Mouse (Mus musculus): ENCODE data around the gene Gm10320. TPM values are rescaled to one million over a fixed set of nuclear protein-coding genes. Genes with fewer than 3 reads are reported as not detected.

Gm10320 gene
- polyA plus RNA-seq, 1 experiment from 2014 or later: 1.3 TPM

GRCm38 (mm10) chr13:98486161-98486560 lies 5.6 kb downstream of the Gm10320 start:
- no peaks in the 10 kb centered on the region for H3K9me3 ChIP-seq (ENCODE audit: control insufficient read depth, low read length)
- no peak for ATAC-seq (replicated peaks; ENCODE audit: low FRiP score, low TSS enrichment, low read depth)

GRCm38 (mm10) chr13:98485440-98485839 lies 6.4 kb downstream of the Gm10320 start:
- Histone ChIP-seq H3K27ac (ENCODE audit: low read depth) (no peak overlapping the region), H3K36me3 (ENCODE audit: control insufficient read depth, insufficient read depth, low read length) (no peaks in the 10 kb centered on the region), H3K9me3 (ENCODE audit: control insufficient read depth, low read length) (no peaks in the 10 kb centered on the region), H3K9ac (ENCODE audit: low read length) (no peak overlapping the region), H3K4me3 (ENCODE audit: low read depth, low read length) (no peak overlapping the region), H3K4me1 (replicated peaks; ENCODE audit: control insufficient read depth, insufficient read depth, low read length) (no peaks in the 10 kb centered on the region), H3K27me3 (replicated peaks; ENCODE audit: control insufficient read depth, insufficient read depth, low read length) (no peaks in the 10 kb centered on the region), H3K4me2 (ENCODE audit: low read length) (no peak overlapping the region)
- WGBS: 71% methylated on average over 5 of the region's 5 CpGs
- DNase-seq (ENCODE audit: low spot score) (no peak), ATAC-seq (replicated peaks; ENCODE audit: low FRiP score, low TSS enrichment, low read depth) (no peak)

More at GRCm38 (mm10) chr13:98486161-98486560, 5.6 kb downstream of the Gm10320 start:
- H3K36me3 ChIP-seq (ENCODE audit: control insufficient read depth, insufficient read depth, low read length): no peaks in the 10 kb centered on the region
- H3K4me2 ChIP-seq (ENCODE audit: low read length): no peak overlapping the region
- no peak for DNase-seq (ENCODE audit: low spot score)
- H3K27me3 ChIP-seq (replicated peaks; ENCODE audit: control insufficient read depth, insufficient read depth, low read length): no peaks in the 10 kb centered on the region
- H3K27ac ChIP-seq (ENCODE audit: low read depth): no peak overlapping the region
- 65% methylated on average over 3 of the region's 3 CpGs for WGBS
- no peak overlapping the region for H3K4me3 ChIP-seq (ENCODE audit: low read depth, low read length)
- H3K9ac ChIP-seq (ENCODE audit: low read length): no peak overlapping the region
- no peaks in the 10 kb centered on the region for H3K4me1 ChIP-seq (replicated peaks; ENCODE audit: control insufficient read depth, insufficient read depth, low read length)

- H3K27me3 ChIP-seq (replicated peaks; ENCODE audit: control insufficient read depth, insufficient read depth, low read length): no peaks in the 10 kb centered on the region
- H3K27ac ChIP-seq (ENCODE audit: low read depth): no peak overlapping the region
- H3K4me1 ChIP-seq (replicated peaks; ENCODE audit: control insufficient read depth, insufficient read depth, low read length): peaks cover 5% of the 10 kb centered on the region
- no peak overlapping the region for H3K4me2 ChIP-seq (ENCODE audit: low read length)
- no peak for ATAC-seq (replicated peaks; ENCODE audit: low FRiP score, low TSS enrichment, low read depth)
- WGBS: 74% methylated on average over 3 of the region's 3 CpGs
- H3K9me3 ChIP-seq (ENCODE audit: control insufficient read depth, low read length): no peaks in the 10 kb centered on the region
- no peak for DNase-seq (ENCODE audit: low spot score)
- H3K36me3 ChIP-seq (ENCODE audit: control insufficient read depth, insufficient read depth, low read length): no peaks in the 10 kb centered on the region
- no peak overlapping the region for H3K9ac ChIP-seq (ENCODE audit: low read length)
- no peak overlapping the region for H3K4me3 ChIP-seq (ENCODE audit: low read depth, low read length)
Observed at GRCm38 (mm10) chr13:98477991-98478390, 13.8 kb downstream of the Gm10320 start.

- H3K4me1 ChIP-seq (replicated peaks; ENCODE audit: control insufficient read depth, insufficient read depth, low read length): peaks cover 5% of the 10 kb centered on the region
- H3K36me3 ChIP-seq (ENCODE audit: control insufficient read depth, insufficient read depth, low read length): no peaks in the 10 kb centered on the region
- no peak overlapping the region for H3K9ac ChIP-seq (ENCODE audit: low read length)
- H3K4me2 ChIP-seq (ENCODE audit: low read length): no peak overlapping the region
- no peaks in the 10 kb centered on the region for H3K27me3 ChIP-seq (replicated peaks; ENCODE audit: control insufficient read depth, insufficient read depth, low read length)
- ATAC-seq (replicated peaks; ENCODE audit: low FRiP score, low TSS enrichment, low read depth) (no peak), DNase-seq (ENCODE audit: low spot score) (no peak)
- 49% methylated on average over 4 of the region's 4 CpGs for WGBS
- no peak overlapping the region for H3K27ac ChIP-seq (ENCODE audit: low read depth)
- no peaks in the 10 kb centered on the region for H3K9me3 ChIP-seq (ENCODE audit: control insufficient read depth, low read length)
- no peak overlapping the region for H3K4me3 ChIP-seq (ENCODE audit: low read depth, low read length)
Observed at GRCm38 (mm10) chr13:98476839-98477495, 14.8 kb downstream of the Gm10320 start.

- no peak overlapping the region for H3K4me3 ChIP-seq (ENCODE audit: low read depth, low read length)
- H3K9me3 ChIP-seq (ENCODE audit: control insufficient read depth, low read length): no peaks in the 10 kb centered on the region
- H3K4me2 ChIP-seq (ENCODE audit: low read length): peak overlapping the region; percentile 8; the same call in 1 of the 2 replicates
- no peak for ATAC-seq (replicated peaks; ENCODE audit: low FRiP score, low TSS enrichment, low read depth)
- DNase-seq (ENCODE audit: low spot score): no peak
- no peaks in the 10 kb centered on the region for H3K27me3 ChIP-seq (replicated peaks; ENCODE audit: control insufficient read depth, insufficient read depth, low read length)
- WGBS: 29% methylated on average over 14 of the region's 14 CpGs
- H3K4me1 ChIP-seq (replicated peaks; ENCODE audit: control insufficient read depth, insufficient read depth, low read length): peaks cover 5% of the 10 kb centered on the region
- H3K27ac ChIP-seq (ENCODE audit: low read depth): no peak overlapping the region
- no peak overlapping the region for H3K9ac ChIP-seq (ENCODE audit: low read length)
- no peaks in the 10 kb centered on the region for H3K36me3 ChIP-seq (ENCODE audit: control insufficient read depth, insufficient read depth, low read length)
Observed at GRCm38 (mm10) chr13:98476175-98476838, 15.5 kb downstream of the Gm10320 start.

GRCm38 (mm10) chr13:98475681-98476080 lies 16.1 kb downstream of the Gm10320 start:
- no peak for DNase-seq (ENCODE audit: low spot score)
- H3K36me3 ChIP-seq (ENCODE audit: control insufficient read depth, insufficient read depth, low read length): no peaks in the 10 kb centered on the region
- no peak overlapping the region for H3K4me2 ChIP-seq (ENCODE audit: low read length)
- H3K27ac ChIP-seq (ENCODE audit: low read depth): no peak overlapping the region
- H3K27me3 ChIP-seq (replicated peaks; ENCODE audit: control insufficient read depth, insufficient read depth, low read length): no peaks in the 10 kb centered on the region
- H3K9me3 ChIP-seq (ENCODE audit: control insufficient read depth, low read length): no peaks in the 10 kb centered on the region
- no peak overlapping the region for H3K4me3 ChIP-seq (ENCODE audit: low read depth, low read length)
- WGBS: 44% methylated on average over 8 of the region's 8 CpGs
- no peak for ATAC-seq (replicated peaks; ENCODE audit: low FRiP score, low TSS enrichment, low read depth)
- H3K9ac ChIP-seq (ENCODE audit: low read length): no peak overlapping the region
- peaks cover 5% of the 10 kb centered on the region for H3K4me1 ChIP-seq (replicated peaks; ENCODE audit: control insufficient read depth, insufficient read depth, low read length)

- no peak overlapping the region for H3K9ac ChIP-seq (ENCODE audit: low read length)
- H3K4me1 ChIP-seq (replicated peaks; ENCODE audit: control insufficient read depth, insufficient read depth, low read length): peaks cover 5% of the 10 kb centered on the region
- DNase-seq (ENCODE audit: low spot score) (peak; percentile 6), ATAC-seq (replicated peaks; ENCODE audit: low FRiP score, low TSS enrichment, low read depth) (no peak)
- 80% methylated on average over 4 of the region's 4 CpGs for WGBS
- no peak overlapping the region for H3K4me2 ChIP-seq (ENCODE audit: low read length)
- H3K27me3 ChIP-seq (replicated peaks; ENCODE audit: control insufficient read depth, insufficient read depth, low read length): no peaks in the 10 kb centered on the region
- no peak overlapping the region for H3K4me3 ChIP-seq (ENCODE audit: low read depth, low read length)
- H3K9me3 ChIP-seq (ENCODE audit: control insufficient read depth, low read length): no peaks in the 10 kb centered on the region
- H3K27ac ChIP-seq (ENCODE audit: low read depth): no peak overlapping the region
- H3K36me3 ChIP-seq (ENCODE audit: control insufficient read depth, insufficient read depth, low read length): no peaks in the 10 kb centered on the region
Observed at GRCm38 (mm10) chr13:98473034-98473433, 18.8 kb downstream of the Gm10320 start.

GRCm38 (mm10) chr13:98471756-98472155 lies 20.0 kb downstream of the Gm10320 start:
- WGBS: 60% methylated on average over 6 of the region's 6 CpGs
- Histone ChIP-seq H3K9me3 (ENCODE audit: control insufficient read depth, low read length) (no peaks in the 10 kb centered on the region), H3K4me2 (ENCODE audit: low read length) (no peak overlapping the region), H3K27me3 (replicated peaks; ENCODE audit: control insufficient read depth, insufficient read depth, low read length) (no peaks in the 10 kb centered on the region), H3K27ac (ENCODE audit: low read depth) (no peak overlapping the region), H3K4me3 (ENCODE audit: low read depth, low read length) (no peak overlapping the region), H3K4me1 (replicated peaks; ENCODE audit: control insufficient read depth, insufficient read depth, low read length) (peaks cover 5% of the 10 kb centered on the region), H3K36me3 (ENCODE audit: control insufficient read depth, insufficient read depth, low read length) (no peaks in the 10 kb centered on the region), H3K9ac (ENCODE audit: low read length) (no peak overlapping the region)
- DNase-seq (ENCODE audit: low spot score) (no peak), ATAC-seq (replicated peaks; ENCODE audit: low FRiP score, low TSS enrichment, low read depth) (no peak)

- Histone ChIP-seq H3K9ac (ENCODE audit: low read length) (no peak overlapping the region), H3K27ac (ENCODE audit: low read depth) (no peak overlapping the region), H3K9me3 (ENCODE audit: control insufficient read depth, low read length) (no peaks in the 10 kb centered on the region), H3K4me2 (ENCODE audit: low read length) (no peak overlapping the region), H3K4me1 (replicated peaks; ENCODE audit: control insufficient read depth, insufficient read depth, low read length) (no peaks in the 10 kb centered on the region), H3K27me3 (replicated peaks; ENCODE audit: control insufficient read depth, insufficient read depth, low read length) (no peaks in the 10 kb centered on the region), H3K4me3 (ENCODE audit: low read depth, low read length) (no peak overlapping the region), H3K36me3 (ENCODE audit: control insufficient read depth, insufficient read depth, low read length) (no peaks in the 10 kb centered on the region)
- ATAC-seq (replicated peaks; ENCODE audit: low FRiP score, low TSS enrichment, low read depth): no peak
- no peak for DNase-seq (ENCODE audit: low spot score)
- 31% methylated on average over 12 of the region's 12 CpGs for WGBS
Observed at GRCm38 (mm10) chr13:98470321-98470720, 21.5 kb downstream of the Gm10320 start.

All from intestine, embryonic 14.5 days (tissue).